Mouse (Mus musculus): ENCODE data around the gene Nr2e3.
"Not testable (repeated sequence)": the region's sequence is repeated elsewhere in the genome, so short reads cannot be mapped to it uniquely, and the experiment has no call there.

Gene Nr2e3

DNA sequence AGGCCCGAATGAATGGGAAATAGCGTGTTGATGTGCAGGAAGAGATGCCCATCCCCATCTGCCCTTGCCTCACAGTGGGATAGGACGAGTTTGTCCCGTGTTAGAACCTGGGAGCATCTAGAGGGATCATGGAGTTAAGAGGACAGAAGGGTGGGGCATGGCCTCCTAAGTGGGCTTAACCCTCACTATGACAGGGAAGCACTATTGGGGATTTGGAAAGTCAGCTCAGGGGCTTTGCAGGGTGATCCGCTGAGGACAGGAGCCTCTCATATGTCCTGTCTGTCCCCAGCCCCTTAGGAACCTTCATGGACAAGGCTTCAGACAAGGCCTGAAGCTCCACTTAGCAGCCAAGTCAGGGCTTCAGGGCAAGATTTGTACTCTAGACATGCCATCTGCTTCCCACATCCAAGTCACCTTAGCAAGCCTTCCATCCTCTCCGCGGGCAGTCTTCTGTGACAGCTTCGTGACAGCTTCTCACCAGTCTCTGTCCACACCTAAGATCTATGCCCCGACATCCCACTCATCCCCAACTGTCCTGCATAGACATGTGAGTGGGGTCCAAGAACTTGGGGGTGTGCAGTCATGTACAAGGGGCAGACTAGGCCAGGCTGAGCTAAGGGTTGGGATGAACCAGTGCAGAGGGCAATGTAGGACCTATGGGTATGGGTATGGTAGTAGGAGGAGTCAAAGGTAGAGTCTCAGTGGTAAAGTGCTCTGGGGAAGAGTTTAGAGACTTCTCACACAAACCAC lies 9.3 kb downstream of the Nr2e3 start:
- DNase-seq (ENCODE audit: low spot score in 2 of 2) = no peak

DNA sequence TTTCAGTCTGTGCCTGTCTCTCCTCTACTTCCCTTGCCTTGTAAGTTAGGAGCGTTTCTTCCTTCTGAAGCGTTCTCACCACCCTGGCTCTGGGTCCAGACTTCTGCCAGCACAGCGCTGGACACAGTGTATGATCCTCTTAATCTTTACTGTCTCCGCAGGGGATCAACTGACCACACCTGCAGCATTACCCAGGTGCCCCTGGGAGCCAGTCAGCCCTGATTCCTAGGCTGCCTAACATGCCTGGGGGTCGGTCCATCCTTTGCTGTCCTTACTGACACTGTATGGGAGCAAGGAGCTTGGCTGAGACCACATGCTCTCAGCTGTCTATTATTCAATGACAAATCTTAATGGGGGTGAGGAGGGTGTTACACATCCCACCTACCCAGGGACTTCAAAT lies 10.5 kb downstream of the Nr2e3 start:
- DNase-seq (ENCODE audit: low spot score in 2 of 2) = no peak

DNA sequence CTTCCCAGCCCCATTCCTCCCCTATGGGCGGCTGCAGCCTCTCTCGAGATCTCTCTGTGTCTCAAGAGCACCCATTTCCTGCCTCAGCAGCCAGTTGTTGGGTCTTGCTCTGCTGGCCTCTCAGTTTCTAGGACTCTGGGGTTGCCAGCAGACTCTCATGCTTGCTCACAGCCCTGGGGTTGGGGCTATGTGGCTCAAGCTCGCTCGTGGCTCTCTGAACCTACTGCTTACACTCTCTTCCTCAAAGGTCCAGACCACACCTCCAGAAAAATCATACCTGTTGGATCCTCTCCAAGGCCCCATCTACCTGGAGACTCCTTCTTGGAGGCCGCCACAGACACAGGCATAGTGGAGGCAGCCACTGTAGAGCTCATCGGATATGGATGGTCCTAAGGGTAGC lies 10.9 kb downstream of the Nr2e3 start:
- no peak for DNase-seq (ENCODE audit: low spot score in 2 of 2)

DNA sequence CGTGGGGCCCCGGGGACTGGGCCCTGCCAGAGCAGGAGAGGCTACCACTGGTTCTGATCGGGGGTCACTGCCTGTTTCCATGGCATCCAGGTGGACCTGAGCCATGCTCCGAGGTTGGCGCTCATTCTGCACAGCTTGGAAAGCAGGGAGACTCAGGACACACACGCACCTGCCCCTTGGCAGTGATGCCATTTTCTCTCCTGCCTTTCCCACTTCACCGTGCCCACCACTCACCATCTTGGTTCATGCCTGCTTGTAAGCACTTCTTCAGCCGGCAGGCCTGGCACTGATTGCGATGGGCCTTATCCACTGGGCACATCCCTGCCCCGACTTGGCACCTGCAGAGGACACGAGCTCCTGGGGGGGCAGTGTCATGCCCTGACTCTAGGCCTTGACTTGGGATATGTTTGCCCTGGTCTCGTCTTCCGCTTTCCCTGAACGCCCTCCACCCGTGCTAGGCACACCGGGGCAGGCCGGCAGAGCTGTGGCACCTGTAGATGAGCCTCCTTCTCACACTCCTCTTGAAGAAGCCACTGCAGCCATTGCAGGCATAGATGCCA lies 11.7 kb downstream of the Nr2e3 start:
- DNase-seq (ENCODE audit: low spot score in 2 of 2) = no peak

DNA sequence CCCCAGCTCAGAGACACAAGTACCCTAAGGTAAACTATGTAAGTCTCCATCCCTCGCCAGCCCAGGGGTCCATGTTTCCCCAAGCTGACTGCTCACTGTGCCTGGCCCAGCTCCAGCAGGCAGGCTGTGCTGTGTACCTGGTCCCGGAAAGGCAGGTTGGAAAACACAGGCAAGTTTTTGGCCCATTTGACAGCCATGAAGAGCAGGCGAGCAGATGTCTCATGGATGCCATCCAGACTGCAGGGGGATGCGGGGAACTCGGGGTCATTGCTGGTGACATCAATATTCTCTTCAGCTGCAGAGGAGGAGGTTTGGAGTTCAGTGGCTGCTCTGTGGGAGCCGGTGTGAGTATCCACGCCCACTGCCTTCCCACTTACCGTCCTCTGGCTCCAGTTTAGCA lies 12.2 kb downstream of the Nr2e3 start:
- DNase-seq (ENCODE audit: low spot score in 2 of 2) = no peak

DNA sequence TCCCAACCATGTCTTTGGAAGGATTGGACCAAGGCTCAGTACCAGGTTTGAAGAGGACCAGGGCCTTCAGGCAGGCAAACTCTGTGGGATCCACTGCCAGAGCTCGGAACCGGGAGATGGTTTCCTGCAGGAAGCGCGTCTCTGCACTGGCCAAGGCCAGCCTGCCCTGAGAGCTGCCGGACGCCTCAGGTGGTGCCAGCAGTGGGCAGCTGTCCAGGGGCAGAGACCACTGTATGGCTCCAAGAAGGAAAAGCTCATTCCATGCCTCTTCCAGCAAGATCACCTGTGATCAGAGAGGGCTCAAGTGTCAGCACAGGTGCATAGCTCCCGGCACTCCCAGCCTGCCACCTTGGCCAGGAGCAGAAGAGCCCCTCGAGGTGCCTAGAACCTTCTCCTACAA lies 13.2 kb downstream of the Nr2e3 start:
- no peak for DNase-seq (ENCODE audit: low spot score in 2 of 2)

DNA sequence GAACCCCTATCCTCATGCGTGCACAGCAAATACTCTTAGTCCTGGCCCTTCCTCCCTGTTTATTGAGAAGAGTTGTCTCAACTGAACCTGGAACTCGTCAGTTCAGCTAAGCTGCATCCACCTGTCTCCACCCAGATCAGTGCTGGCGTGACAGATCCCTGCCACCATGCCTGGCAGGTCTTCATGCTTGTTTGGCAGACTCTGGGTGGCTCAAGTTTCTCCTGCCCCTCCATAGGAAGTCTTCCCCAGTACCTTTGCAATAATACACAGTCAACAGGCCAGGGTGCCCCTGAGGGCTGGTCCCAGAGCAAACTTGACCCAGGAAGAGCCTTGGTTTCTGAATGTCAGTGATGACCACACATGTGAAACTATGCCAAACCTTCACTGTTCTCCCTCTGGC lies 15.2 kb downstream of the Nr2e3 start:
- no peak for DNase-seq (ENCODE audit: low spot score in 2 of 2)

DNA sequence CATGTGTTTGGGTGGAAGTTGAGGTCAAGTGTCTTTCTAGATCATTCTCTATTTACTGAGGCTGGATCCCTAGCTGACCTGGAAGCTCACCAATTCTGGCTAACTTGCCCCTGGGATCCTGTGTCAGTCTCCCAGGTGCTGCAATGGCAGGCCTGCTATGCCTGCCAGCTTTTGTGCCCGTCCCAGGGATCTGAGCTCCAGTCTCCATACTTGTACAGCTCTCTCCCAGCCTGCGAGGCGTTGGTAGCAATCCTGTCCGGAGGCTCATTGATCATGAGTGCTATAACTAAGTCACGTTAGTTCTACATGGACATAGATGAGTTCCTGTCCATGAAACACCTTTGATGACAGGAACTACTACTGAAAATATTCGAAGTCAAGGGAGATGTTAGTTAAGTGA lies 16.6 kb downstream of the Nr2e3 start:
- DNase-seq (ENCODE audit: low spot score in 2 of 2) = no peak

DNA sequence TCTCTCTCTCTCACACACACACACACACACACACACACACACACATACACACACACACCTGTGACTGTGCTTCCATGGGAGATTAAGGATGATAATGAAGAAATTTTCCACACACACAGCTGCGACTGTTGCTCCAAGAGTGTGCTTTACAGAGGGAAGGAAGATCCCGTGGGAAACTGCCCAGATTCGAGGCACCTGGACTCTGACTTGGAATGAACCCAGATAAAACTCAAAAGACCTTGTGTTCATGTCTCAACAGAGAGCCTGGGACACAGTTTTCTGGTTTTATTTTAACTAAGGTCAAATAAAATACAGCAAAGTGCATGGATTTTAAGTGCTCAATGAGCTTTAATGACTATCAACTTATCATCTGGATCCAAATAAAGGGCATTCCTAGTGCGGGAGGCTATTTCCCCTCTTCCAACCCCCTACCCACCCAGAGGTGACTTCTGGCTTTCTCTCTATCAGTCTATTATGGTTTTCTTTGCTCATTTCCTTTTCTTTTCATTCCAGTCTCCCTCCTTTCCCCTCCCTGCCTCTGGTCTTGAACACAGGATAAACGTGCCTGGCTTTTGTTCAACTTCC lies 17.9 kb downstream of the Nr2e3 start:
- DNase-seq (ENCODE audit: low spot score in 2 of 2) = no peak

DNA sequence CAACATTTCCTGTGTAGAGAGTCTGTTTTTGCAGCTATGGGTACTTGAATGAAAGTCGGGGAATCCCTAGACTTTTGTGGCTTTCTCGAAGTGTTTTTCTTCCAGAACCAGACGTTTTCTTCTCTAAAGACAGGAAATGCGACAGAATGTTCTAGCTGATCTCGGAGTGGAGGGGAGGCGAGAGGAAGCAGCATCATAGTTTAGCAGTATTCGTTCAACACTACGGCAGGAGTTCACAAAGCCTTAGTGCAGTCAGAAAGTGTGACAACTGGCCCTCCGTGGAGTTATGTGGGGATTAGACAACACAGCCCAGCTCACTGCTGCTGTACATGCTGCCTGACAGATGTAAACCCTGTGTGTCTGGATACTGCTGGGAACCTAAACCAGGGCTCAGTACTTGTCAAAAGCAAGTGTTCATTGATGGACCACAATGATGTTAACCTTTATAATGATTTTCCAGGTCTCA lies 18.5 kb downstream of the Nr2e3 start:
- no peak for DNase-seq (ENCODE audit: low spot score in 2 of 2)

DNA sequence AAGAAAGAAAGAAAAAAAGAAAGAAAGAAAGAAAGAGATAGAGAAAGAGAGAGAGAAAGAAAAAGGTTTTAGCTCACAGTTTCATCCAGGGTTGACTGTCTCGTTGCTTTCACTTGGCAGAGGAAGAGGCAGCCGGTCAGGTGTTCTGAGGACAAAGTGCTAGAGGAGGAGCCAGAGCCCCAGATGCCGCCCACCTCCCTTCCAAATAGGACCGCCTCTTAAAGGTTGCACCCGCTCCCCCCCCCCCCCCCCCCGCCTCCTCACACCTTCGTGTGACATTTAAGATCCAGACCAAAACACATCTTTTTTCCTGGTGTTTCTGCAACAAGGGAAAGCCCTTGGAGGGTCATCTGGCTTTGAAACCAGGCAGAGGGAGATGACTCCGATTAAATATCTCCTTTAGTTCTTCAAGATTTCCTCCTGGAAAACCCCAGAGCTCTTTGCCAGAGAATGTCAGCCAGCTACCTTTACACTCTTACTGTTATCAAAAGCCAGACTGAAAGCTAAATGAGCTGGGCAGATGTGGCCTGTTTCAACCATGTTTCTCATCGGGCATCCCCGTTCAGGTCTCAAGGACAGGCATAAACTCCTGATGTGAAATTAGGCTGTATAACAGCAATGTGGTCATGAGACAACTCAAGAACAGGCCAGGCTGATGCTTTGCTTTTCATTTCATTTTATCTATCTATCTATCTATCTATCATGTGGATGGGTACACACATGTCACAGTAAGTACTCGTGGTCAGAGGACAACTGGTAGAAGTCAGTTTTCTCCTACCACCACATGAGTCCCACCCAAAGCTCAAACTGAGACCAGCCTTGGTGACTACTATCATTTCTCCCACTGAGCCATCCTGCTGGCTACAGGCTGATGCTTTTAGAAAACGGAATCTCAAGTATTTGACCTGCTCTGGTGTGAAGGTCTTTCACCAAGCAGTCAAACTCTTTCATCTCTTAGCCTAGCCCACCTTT lies 19.3 kb downstream of the Nr2e3 start:
- no peak for DNase-seq (ENCODE audit: low spot score in 2 of 2)

DNA sequence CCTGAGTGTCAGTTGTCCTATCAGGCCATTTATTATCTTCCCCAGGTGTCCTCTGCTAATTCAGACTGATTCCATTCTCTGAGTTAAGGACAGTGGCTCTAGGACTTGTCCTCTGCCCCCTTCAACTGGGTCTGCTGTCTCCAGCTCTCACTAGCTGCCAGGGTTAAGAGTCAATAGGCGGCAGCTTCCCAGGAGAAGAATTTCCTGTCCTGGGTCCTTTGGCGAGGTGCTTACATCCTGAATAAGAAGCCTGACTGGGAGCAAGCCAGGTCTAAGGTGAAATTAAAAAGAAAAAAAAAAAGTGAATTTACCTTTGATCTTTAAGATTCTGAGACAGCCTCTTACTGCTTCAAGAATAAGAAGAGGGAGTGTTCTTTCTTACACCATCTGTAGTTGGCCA lies 20.8 kb downstream of the Nr2e3 start:
- no peak for DNase-seq (ENCODE audit: low spot score in 2 of 2)

DNA sequence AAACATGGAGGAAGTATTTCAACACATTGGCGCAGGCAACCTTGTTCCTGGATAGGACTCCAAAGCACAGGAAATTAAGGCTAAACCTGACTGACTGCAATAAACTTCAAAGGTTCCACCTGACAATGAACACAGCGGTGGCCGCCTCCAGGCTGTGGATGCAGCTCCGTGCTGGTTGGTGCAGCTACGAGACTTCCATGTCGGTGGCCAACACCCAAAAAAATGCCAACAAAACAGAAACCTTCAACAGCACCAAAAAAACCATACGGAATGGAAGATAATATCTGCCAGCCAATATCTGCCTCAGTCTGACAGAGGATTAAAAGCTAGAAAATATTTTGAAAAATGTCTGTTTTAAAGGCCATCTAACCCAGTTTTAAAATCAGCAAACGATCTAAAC lies 21.9 kb downstream of the Nr2e3 start:
- no peak for DNase-seq (ENCODE audit: low spot score in 2 of 2)

DNA sequence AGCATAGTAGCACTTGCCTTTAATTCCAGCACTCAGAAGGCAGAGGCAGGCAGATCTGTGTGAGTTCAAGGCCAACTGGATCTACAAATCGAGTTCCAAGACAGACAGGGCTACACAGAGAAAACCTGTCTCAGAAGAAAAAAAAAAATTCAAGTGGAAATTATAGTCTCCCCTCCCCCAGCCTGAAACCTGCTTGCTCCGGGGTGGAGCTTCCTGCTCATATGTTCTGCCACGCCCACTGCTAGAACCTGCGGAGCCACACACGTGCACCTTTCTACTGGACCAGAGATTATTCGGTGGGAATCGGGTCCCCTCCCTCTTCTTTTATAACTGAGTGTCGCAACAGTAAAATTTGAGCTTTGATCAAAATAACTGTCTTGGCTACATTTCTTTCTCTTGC lies 24.6 kb downstream of the Nr2e3 start:
- DNase-seq (ENCODE audit: low spot score in 2 of 2) = not testable (repeated sequence)

DNA sequence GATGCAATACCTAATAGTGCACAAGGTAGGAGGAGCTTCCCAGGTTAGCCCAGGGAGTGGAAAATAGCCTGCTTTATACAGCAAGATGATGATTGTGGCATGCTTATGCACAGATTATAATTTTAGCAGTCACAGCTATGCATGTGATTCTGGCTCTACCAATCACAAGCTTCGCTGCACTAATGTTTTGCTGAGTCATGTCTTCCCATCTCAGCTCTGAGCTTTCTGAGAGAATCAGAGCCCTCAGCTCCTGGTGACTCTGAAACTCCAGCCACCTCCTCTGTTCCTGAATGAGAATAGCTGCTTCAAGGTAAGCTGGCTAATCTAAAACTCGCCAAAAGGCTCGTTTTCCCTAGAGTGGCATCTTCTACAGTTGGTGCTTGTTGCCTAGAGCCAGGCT lies 30.2 kb downstream of the Nr2e3 start:
- no peak for DNase-seq (ENCODE audit: low spot score in 2 of 2)

DNA sequence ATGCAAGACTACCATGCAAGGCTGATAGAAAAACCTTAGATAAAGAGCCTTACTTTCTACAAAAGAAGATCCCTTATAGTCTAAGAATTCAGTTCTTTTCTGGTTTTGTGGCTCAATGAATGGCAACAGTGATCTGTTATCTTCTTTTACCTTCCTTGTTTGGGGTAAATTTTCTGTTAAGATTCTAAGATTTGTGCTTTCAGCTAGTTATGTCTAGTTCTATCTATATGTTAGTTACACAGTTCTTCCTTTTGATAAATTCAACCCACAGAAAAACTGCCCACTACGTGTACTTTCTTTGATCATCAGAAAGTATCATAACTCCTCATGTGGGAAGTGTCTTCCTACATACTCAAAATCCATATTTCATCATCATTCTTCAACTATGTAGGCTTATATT lies 45.7 kb downstream of the Nr2e3 start:
- no peak for DNase-seq (ENCODE audit: low spot score in 2 of 2)

DNA sequence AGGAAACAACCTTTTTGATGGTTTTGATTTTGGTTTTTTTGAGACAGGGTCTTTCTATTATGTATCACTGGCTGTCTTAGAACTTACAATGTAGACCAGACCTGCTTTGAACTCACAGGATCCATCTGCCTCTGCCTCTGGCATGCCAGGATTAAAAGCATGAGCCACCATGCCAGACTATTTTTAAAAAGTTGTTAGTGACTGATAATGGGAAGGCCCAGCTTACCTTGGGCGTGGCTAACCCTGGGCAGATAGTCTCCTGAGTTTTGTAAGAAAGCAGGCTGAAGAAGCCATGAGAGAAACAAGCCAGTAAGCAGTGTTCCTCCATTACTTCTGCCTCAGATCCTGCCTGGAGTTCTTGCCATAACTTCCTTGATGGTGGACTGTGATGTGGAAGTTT lies 57.1 kb downstream of the Nr2e3 start:
- DNase-seq (ENCODE audit: low spot score in 2 of 2) = no peak
